Mouse (Mus musculus): ENCODE measurements around the gene Sh3rf3. TPM values are rescaled to one million over a fixed set of nuclear protein-coding genes. Genes with fewer than 3 reads are reported as not detected.

The Sh3rf3 gene
- polyA plus RNA-seq, 1 experiment = 0.44 TPM

DNA sequence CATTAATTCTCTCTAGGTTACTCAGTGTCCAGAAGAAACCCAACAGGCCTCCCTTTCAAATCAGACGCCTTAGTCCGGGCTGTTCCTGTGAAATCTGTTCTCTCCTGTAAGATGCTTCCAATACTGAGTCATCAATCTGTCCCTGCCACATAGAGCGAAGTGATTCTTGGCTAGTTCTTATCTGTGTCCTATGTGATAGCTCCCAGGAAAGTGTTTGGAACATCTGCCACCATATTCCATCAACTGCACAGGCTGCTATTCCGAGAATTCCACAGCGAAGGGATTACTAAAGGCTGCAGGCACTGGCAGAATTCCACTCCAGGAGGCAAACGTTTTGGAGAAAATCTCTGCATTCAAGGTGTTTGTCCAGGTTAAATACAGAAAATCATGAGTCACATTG is 314.5 kb downstream of the Sh3rf3 start:
- H3K36me3 ChIP-seq (ENCODE audit: control insufficient read depth, insufficient read depth, low read length) = no peaks in the 10 kb centered on the region
- 71% methylated on average over 6 of the region's 6 CpGs for WGBS
- no peaks in the 10 kb centered on the region for H3K4me1 ChIP-seq (ENCODE audit: control insufficient read depth, insufficient read depth, insufficient read length, low read length)
- no peak overlapping the region for H3K27ac ChIP-seq (ENCODE audit: insufficient read depth, low read depth, low read length)
- H3K27me3 ChIP-seq (ENCODE audit: control insufficient read depth, insufficient read depth, low read length) = no peaks in the 10 kb centered on the region
- TF ChIP-seq CTCF (IDR thresholded peaks at IDR 0.05; ENCODE audit: extremely low read depth, insufficient read length, insufficient replicate concordance, low read depth, low read length) (no peak), POLR2A (IDR thresholded peaks at IDR 0.05; ENCODE audit: low read depth, low read length) (no peak)
- no peak overlapping the region for H3K4me3 ChIP-seq (ENCODE audit: low read depth, low read length)

DNA sequence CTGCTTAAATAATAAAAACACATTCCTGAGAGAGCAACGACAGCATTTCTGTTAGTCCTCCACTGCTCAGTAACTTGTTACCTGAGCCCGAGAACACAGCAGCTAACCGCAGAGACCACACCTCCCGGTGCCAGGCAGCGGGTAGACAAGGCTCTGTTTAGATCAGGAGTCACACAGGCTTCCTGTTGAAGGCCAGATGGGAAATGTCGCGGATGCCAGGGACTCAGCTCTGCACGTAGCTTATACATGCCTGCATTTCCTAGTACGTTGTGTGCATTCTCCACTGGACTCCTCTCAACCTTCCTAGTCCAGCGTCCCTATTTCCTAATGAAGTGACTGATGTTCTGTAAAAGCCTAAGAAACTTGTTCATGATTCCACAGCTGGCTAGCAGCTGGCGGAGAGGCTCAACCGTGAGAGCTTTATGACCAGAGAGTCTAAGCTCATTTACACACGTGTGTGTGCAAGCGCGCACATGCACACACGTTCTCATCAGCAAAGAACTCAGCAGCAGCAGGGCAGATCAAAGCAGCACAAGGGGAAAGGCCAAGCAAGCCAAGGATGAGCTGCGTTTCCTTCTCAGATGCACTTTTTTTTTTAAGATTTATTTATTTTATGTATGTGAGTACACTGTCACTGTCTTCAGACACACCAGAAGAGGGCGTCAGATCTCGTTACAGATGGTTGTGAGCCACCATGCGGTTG is 318.9 kb downstream of the Sh3rf3 start:
- WGBS = 62% methylated on average over 20 of the region's 20 CpGs
- TF ChIP-seq CTCF (IDR thresholded peaks at IDR 0.05; ENCODE audit: extremely low read depth, insufficient read length, insufficient replicate concordance, low read depth, low read length) = no peak
- no peak for TF ChIP-seq POLR2A (IDR thresholded peaks at IDR 0.05; ENCODE audit: low read depth, low read length)
- H3K27me3 ChIP-seq (ENCODE audit: control insufficient read depth, insufficient read depth, low read length) = no peaks in the 10 kb centered on the region
- H3K36me3 ChIP-seq (ENCODE audit: control insufficient read depth, insufficient read depth, low read length) = no peaks in the 10 kb centered on the region
- H3K4me1 ChIP-seq (ENCODE audit: control insufficient read depth, insufficient read depth, insufficient read length, low read length) = no peaks in the 10 kb centered on the region
- no peak overlapping the region for H3K4me3 ChIP-seq (ENCODE audit: low read depth, low read length)
- no peak overlapping the region for H3K27ac ChIP-seq (ENCODE audit: insufficient read depth, low read depth, low read length)

DNA sequence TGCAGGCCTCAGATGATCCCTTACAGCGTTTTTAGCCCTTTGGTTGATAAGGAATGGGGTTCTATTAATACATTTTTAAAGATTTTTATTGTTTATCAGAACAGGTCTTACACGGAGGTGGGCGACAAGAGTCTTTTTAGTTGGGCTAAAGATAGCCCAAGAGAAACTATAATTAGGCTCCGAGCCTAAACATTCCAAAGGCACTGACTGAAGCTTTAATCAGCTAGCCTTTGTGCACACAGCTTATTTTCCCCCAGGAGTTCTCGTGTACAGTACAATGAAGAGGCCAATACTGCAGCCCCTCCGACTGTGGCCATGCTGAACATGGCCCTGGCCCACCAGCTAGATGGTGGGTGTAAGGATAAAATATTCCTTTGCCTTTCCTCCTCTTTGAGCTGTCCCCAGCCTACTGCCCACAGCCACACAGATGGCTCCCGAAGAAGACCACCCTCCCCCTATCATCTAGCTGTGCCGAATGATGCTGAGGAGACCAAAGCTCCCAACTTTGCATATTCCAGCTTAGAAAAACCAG is 320.4 kb downstream of the Sh3rf3 start:
- TF ChIP-seq CTCF (IDR thresholded peaks at IDR 0.05; ENCODE audit: extremely low read depth, insufficient read length, insufficient replicate concordance, low read depth, low read length) = no peak
- no peak for TF ChIP-seq POLR2A (IDR thresholded peaks at IDR 0.05; ENCODE audit: low read depth, low read length)
- H3K27ac ChIP-seq (ENCODE audit: insufficient read depth, low read depth, low read length) = no peak overlapping the region
- H3K36me3 ChIP-seq (ENCODE audit: control insufficient read depth, insufficient read depth, low read length) = no peaks in the 10 kb centered on the region
- H3K4me3 ChIP-seq (ENCODE audit: low read depth, low read length) = no peak overlapping the region
- H3K27me3 ChIP-seq (ENCODE audit: control insufficient read depth, insufficient read depth, low read length) = no peaks in the 10 kb centered on the region
- WGBS = 71% methylated on average over 8 of the region's 8 CpGs
- no peaks in the 10 kb centered on the region for H3K4me1 ChIP-seq (ENCODE audit: control insufficient read depth, insufficient read depth, insufficient read length, low read length)

DNA sequence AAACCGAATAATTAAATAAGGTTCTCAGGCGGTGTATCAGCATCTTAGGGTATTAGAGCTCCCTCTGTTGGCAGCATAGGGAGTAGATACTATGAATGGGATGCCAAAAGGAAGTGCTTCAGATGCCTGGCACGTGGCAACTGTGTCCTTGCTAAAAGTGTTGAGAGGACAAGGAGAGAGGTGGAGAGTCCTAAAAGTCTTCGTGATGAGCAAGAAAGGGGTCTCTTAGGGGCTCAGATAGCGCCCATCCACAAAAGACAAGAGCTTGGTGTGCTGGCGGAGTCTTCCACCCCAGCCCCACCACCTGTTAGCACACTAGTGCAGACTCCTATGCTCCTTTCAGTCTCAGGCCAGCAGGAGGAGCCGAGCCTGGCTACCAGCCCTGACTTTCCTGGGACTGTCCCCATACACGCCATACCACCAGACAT is 336.8 kb downstream of the Sh3rf3 start:
- no peak overlapping the region for H3K4me3 ChIP-seq (ENCODE audit: low read depth, low read length)
- H3K27ac ChIP-seq (ENCODE audit: insufficient read depth, low read depth, low read length) = no peak overlapping the region
- H3K4me1 ChIP-seq (ENCODE audit: control insufficient read depth, insufficient read depth, insufficient read length, low read length) = peaks cover 12% of the 10 kb centered on the region; the same call in 1 of the 2 replicates
- 18% methylated on average over 8 of the region's 8 CpGs for WGBS
- no peaks in the 10 kb centered on the region for H3K36me3 ChIP-seq (ENCODE audit: control insufficient read depth, insufficient read depth, low read length)
- TF ChIP-seq POLR2A (IDR thresholded peaks at IDR 0.05; ENCODE audit: low read depth, low read length) = no peak
- TF ChIP-seq CTCF (IDR thresholded peaks at IDR 0.05; ENCODE audit: extremely low read depth, insufficient read length, insufficient replicate concordance, low read depth, low read length) = peak; percentile 37; the same call in 1 of the 2 replicates
- H3K27me3 ChIP-seq (ENCODE audit: control insufficient read depth, insufficient read depth, low read length) = no peaks in the 10 kb centered on the region

DNA sequence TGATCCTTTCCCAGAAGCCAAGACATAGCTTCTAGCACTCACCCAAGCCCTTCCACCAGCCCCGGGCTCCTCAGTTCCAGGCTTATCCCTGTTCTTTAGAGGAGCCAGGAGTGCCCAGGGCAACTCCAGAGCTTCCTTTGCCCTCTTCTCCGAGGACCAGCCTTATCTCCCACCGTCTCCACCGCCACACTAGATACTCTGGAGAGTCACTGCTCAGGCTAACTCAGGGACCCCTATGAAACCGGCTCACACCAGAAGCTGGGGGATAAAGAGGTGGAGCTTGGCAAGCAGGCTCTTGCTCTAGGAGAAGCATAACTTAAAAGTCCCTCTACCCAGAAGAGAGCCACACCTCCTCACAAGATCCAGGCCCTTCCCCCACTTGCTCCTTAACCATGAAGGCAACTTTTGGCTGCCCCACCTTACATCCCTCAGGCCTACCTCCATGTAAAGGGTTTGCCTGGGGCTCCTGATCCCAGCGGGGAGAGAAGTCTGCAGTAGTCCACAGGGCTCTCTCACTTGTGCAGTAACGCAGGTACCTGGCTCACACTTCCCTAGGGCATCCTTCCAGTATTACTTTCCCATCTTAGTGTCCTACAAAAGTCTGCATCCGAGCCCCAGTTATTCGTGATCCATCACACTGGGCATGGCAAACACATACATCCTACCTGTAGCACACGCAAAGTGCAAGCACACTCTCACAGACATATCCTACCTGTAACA is 337.9 kb downstream of the Sh3rf3 start:
- Histone ChIP-seq H3K4me3 (ENCODE audit: low read depth, low read length) (no peak overlapping the region), H3K36me3 (ENCODE audit: control insufficient read depth, insufficient read depth, low read length) (no peaks in the 10 kb centered on the region), H3K27me3 (ENCODE audit: control insufficient read depth, insufficient read depth, low read length) (no peaks in the 10 kb centered on the region), H3K27ac (ENCODE audit: insufficient read depth, low read depth, low read length) (no peak overlapping the region), H3K4me1 (ENCODE audit: control insufficient read depth, insufficient read depth, insufficient read length, low read length) (peaks cover 12% of the 10 kb centered on the region; the same call in 1 of the 2 replicates)
- WGBS = 88% methylated on average over 10 of the region's 10 CpGs
- TF ChIP-seq CTCF (IDR thresholded peaks at IDR 0.05; ENCODE audit: extremely low read depth, insufficient read length, insufficient replicate concordance, low read depth, low read length) (no peak), POLR2A (IDR thresholded peaks at IDR 0.05; ENCODE audit: low read depth, low read length) (no peak)

DNA sequence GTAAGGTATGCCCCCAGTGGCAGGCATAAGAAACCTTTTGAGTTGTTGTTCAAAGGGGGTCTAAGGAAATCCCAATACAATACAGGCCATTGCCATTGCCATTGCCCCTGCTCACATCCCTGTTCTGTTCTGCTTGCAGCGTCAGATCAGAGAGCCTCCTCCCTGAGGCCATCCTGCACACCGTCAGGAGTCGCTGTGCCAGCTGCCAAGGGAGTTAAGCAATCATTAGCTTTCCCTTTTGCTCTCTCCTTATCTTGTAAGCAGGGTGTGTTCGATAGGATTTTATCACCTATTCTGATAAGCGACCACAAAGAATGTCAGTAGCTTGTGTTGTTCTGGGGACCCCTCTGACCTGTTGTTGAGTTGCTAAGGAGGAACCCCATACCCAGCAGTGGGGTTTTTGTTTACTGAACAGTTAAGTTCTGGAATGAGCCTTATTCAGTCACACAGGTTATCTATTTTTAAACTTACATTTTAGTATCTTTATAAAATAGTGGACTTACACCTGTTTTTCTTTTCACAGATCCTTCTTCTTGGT is 339.5 kb downstream of the Sh3rf3 start:
- Histone ChIP-seq H3K36me3 (ENCODE audit: control insufficient read depth, insufficient read depth, low read length) (no peaks in the 10 kb centered on the region), H3K27me3 (ENCODE audit: control insufficient read depth, insufficient read depth, low read length) (no peaks in the 10 kb centered on the region), H3K4me3 (ENCODE audit: low read depth, low read length) (no peak overlapping the region), H3K4me1 (ENCODE audit: control insufficient read depth, insufficient read depth, insufficient read length, low read length) (peaks cover 12% of the 10 kb centered on the region; the same call in 1 of the 2 replicates), H3K27ac (ENCODE audit: insufficient read depth, low read depth, low read length) (no peak overlapping the region)
- WGBS = 11% methylated on average over 5 of the region's 5 CpGs
- TF ChIP-seq CTCF (IDR thresholded peaks at IDR 0.05; ENCODE audit: extremely low read depth, insufficient read length, insufficient replicate concordance, low read depth, low read length) (peak; percentile 52; the same call in 1 of the 2 replicates), POLR2A (IDR thresholded peaks at IDR 0.05; ENCODE audit: low read depth, low read length) (no peak)

DNA sequence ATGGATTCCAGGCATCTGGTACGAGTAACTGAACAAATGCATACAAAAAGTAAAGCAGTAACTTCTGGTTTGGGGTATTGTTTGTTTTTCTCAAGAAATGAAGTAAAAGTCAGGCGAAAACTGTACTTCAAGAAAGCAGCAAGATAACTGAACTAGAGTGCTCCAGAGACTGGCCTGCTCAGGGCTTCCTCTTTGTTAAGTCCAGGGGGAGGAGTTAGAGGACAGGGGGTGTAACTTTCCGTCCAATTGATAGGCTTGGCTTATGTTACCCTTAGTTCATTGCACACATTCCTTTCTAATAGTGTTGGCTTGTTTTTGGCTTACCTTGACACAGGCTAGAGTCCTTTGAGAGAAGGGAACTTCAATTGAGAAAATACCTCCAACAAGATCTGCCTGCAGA is 345.5 kb downstream of the Sh3rf3 start:
- TF ChIP-seq CTCF (IDR thresholded peaks at IDR 0.05; ENCODE audit: extremely low read depth, insufficient read length, insufficient replicate concordance, low read depth, low read length) (no peak), POLR2A (IDR thresholded peaks at IDR 0.05; ENCODE audit: low read depth, low read length) (no peak)
- Histone ChIP-seq H3K4me1 (ENCODE audit: control insufficient read depth, insufficient read depth, insufficient read length, low read length) (no peaks in the 10 kb centered on the region), H3K36me3 (ENCODE audit: control insufficient read depth, insufficient read depth, low read length) (no peaks in the 10 kb centered on the region), H3K27me3 (ENCODE audit: control insufficient read depth, insufficient read depth, low read length) (no peaks in the 10 kb centered on the region), H3K4me3 (ENCODE audit: low read depth, low read length) (no peak overlapping the region), H3K27ac (ENCODE audit: insufficient read depth, low read depth, low read length) (no peak overlapping the region)
- 77% methylated on average over 3 of the region's 3 CpGs for WGBS

Data from small intestine, adult 2 months (tissue).